Mouse (Mus musculus) kidney, adult 2 months (tissue): ENCODE data around the gene Fancl.

Experiments
- CTCF ChIP-seq: fragments of 200-500 bp; conservative IDR thresholded peaks from 2 replicates; pipeline ENCODE4 v1.5.1; 2011; ENCODE audit warnings: low read depth, mild to moderate bottlenecking, control low read depth, low read length, moderate library complexity, mixed read lengths; ENCODE audit not compliant: insufficient read depth, insufficient read length
- POLR2A ChIP-seq: fragments of 200-500 bp; IDR thresholded peaks from one replicate; pipeline ENCODE4 v1.6.1; 2011; ENCODE audit warnings: low read depth, low read length, control low read depth

DNA sequence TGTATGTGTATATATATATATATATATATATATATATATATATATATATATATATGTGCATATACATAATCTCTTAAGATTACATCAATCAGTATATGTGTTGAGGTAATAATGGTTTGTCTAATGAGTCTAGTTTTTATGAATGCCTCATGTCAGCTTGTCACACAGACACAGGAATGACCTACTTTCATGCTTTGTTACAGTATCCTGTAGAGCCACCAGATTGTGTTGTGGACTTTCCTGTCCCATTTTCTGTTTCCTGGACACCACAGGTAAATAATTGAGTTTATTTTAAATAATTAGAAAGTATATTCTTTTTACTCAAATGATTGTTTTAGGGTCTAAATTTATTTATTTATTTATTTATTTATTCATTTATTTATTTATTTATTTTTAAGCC, 48.3 kb downstream of the Fancl start:
- TF ChIP-seq CTCF, result no peak
- no peak for TF ChIP-seq POLR2A
